Mouse (Mus musculus) adrenal gland, postnatal 14 days (tissue): Measurements from ENCODE around the gene Selenbp1. TPM values are rescaled to one million over a fixed set of nuclear protein-coding genes. Genes with fewer than 3 reads are reported as not detected.
"Not testable (repeated sequence)": the region's sequence is repeated elsewhere in the genome, so short reads cannot be mapped to it uniquely, and the experiment has no call there.

ENCODE experiments used
- DNase-seq: peaks from one replicate; pipeline ENCODE4 v3.0.0; 2021; ENCODE audit warnings: mixed read lengths
- long read RNA-seq, 2 experiments: library from polyadenylated mRNA; stranded (forward); transcript quantifications; one replicate each; pipeline ENCODE4 v2.0.0; 2021
- total RNA-seq: library from RNA; stranded (reverse); gene quantifications from 2 replicates; pipeline ENCODE4 v1.2.3, GENCODE M21; 2021

Gene Selenbp1
- 68.0 and 87.5 TPM in 2 replicates for total RNA-seq
- long read RNA-seq, experiment 1, transcript Selenbp1-201 (12 exons, 1,712 nt): major isoform, 109 of 143 reads
- long read RNA-seq, experiment 1, partial matches to known transcripts: 17 of 143 reads
- long read RNA-seq, experiment 1, other reads (novel, unspliced or antisense): 17 of 143 reads
- long read RNA-seq, experiment 2, transcript Selenbp1-201 (12 exons, 1,712 nt): major isoform, 102 of 137 reads
- long read RNA-seq, experiment 2, partial matches to known transcripts: 29 of 137 reads
- long read RNA-seq, experiment 2, other reads (novel, unspliced or antisense): 6 of 137 reads

DNA sequence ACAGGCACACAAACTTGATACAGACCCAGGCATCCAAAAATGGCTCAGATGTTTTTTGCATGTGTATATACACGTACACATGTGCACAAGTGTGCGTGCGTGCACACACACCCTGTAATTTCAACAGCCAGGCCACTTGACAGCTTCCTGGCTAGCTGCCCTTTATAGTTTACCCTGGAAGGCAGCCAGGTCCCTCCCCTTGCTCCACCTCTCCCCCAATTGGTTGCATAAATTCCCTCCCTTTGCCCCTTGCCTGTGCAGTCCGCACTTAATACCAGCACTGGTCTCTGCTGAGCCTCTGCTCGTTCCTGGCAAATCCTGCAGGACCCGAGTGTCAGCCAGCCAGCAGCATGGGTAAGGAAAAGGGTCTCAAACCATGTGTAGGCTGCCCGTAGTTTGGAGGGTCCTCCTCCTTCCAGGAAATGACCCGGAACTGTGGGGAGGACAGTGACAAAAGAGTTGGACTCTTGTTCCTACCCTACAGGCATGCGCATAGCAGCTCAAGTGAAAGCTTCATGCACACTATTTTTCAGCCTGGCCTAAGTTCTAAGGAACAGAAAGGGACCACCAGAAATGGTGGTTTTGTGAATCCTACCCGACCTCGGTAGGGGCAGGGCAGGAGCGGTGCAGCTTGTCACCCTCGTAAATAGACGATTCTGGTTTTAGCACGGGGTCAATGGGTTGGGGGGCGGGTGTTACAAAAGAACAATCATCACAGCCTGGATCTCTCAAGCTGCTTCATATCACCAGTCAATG, at the start of gene Selenbp1:
TSS of gene Selenbp1 (plus strand) at position 248 of the 756 bp plus-strand sequence.
- DNase-seq: peak; percentile 94

- peak; percentile 92 for DNase-seq
These were observed 46.3 kb upstream of the Selenbp1 start, which contains the start of gene Psmb4 for GRCm38 (mm10) chr3:94886316-94887224. Gene Psmb4, minus strand, starts transcription at chr3:94886961.

- DNase-seq: peak; percentile 63
These were observed 44.3 kb upstream of the Selenbp1 start for GRCm38 (mm10) chr3:94888595-94888994.

DNA sequence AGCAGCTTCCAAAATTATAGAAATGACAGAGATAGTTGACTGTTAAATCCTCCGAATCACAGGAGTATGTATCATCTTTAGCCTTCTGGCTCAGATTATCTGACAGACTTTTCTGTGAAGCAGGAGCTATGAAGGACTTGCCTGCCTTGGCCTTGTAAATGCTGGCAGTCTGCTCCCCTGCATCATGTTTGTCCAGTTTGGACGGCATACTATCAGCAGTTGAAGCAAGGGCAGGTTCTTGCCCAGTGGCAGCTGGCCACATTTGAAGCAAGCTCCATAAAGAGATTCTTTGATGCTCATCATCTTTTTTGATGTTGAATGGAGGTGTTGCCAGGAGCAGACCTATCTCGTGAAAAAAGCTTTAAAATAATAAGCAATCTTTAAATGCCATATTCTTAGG, 38.8 kb upstream of the Selenbp1 start:
- DNase-seq: peak; percentile 59

GRCm38 (mm10) chr3:94902747-94903146, 30.1 kb upstream of the Selenbp1 start:
- peak; percentile 72 for DNase-seq

- DNase-seq: not testable (repeated sequence)
These were observed 28.1 kb upstream of the Selenbp1 start for GRCm38 (mm10) chr3:94904759-94905158.

DNA sequence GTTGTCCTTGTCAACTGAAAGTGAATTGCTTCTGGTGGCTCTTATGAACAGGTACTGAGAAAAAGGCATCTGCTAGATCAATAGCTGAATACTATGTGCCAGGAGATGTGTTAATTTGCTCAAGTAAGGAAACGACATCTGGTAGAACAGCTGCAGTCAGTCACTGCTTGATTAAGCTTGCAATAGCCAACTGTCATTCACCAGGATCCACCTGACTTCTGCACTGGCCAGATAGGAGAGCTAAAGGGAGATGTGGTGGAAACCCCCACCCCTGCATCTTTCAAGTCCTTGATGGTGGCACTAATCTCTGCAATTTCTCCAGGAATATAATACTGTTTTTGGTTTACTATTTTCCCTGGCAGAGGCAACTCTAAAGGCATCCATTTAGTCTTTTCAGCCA, 26.4 kb upstream of the Selenbp1 start:
- no peak for DNase-seq

DNA sequence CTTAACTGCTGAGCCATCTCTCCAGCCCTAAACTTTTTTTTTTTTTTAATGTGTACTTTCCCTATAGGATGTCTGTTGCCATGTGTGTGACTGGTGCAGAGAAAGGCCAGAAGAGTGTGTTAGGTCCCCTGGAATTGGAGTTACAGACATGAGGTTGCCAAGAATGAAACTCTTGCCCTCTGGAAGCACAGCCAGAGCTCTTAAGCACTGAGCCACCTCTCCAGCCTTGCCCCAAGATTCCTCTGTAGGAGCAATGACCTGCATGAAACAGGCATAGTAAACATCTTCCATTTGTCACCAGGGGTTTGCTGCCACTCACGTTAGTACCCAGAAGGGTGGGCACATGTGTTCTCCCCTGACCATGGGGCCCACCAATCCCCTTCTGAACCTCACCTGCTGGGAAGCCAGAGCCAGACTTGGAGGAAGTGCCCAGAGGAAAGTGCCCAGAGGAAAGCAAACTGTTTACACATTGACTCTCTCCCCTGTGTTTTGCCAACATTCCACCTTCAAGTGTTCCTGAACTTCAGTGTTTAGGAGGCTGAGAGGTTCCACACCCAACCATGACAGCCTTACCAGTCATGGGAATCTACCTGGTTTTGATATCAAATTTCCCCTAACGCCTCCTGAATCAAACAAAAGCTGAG, 21.7 kb upstream of the Selenbp1 start:
- no peak for DNase-seq

GRCm38 (mm10) chr3:94913801-94914200, 19.1 kb upstream of the Selenbp1 start:
- peak; percentile 27 for DNase-seq

- no peak for DNase-seq
These were observed 16.7 kb upstream of the Selenbp1 start for GRCm38 (mm10) chr3:94915903-94916741.

- DNase-seq: no peak
These were observed 15.0 kb upstream of the Selenbp1 start for GRCm38 (mm10) chr3:94917816-94918361.

DNA sequence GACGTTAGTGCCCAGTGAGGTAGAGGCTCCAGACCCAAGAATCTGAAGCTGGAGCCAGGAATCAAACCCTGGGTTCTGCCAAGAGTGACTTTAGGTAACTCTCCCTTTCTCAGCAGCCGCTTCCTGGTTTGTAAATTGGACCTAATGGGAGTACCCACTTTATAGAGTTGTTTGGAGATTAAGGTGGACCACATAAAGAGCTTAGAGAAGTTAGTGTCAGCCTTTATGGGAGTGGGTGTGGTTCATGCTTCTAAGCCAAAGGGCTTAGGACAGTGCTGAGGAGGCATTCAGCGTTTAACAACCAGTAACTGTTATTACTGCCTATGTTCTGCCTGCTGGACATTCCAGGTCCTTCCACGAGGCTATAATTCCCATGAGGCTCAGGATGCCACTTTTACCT, 14.0 kb upstream of the Selenbp1 start:
- no peak for DNase-seq

- DNase-seq: peak; percentile 49
These were observed 11.8 kb upstream of the Selenbp1 start for GRCm38 (mm10) chr3:94921104-94921503.

GRCm38 (mm10) chr3:94922333-94922732, 10.5 kb upstream of the Selenbp1 start:
- DNase-seq: peak; percentile 23

GRCm38 (mm10) chr3:94924688-94925087, 8.2 kb upstream of the Selenbp1 start:
- DNase-seq: no peak

- DNase-seq: not testable (repeated sequence)
These were observed 6.5 kb upstream of the Selenbp1 start for GRCm38 (mm10) chr3:94926301-94926736.

DNA sequence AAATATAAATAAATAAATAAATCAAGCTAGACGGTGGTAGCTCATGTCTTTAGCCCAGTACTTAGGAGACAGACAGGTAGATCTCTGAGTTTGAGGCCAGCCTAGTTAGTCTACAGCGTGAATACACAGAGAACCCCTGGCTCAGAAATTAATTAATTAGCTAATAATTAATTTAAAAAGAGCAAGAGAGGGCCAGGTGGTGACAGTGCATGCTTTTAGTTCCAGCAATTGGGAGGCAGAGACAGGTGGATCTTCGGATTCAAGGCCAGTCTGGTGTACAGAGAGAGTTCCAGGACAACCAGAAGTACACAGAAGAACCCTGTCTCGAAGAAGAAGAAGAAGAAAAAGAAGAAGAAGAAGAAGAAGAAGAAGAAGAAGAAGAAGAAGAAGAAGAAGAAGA, 3.9 kb upstream of the Selenbp1 start:
- DNase-seq: not testable (repeated sequence)

DNA sequence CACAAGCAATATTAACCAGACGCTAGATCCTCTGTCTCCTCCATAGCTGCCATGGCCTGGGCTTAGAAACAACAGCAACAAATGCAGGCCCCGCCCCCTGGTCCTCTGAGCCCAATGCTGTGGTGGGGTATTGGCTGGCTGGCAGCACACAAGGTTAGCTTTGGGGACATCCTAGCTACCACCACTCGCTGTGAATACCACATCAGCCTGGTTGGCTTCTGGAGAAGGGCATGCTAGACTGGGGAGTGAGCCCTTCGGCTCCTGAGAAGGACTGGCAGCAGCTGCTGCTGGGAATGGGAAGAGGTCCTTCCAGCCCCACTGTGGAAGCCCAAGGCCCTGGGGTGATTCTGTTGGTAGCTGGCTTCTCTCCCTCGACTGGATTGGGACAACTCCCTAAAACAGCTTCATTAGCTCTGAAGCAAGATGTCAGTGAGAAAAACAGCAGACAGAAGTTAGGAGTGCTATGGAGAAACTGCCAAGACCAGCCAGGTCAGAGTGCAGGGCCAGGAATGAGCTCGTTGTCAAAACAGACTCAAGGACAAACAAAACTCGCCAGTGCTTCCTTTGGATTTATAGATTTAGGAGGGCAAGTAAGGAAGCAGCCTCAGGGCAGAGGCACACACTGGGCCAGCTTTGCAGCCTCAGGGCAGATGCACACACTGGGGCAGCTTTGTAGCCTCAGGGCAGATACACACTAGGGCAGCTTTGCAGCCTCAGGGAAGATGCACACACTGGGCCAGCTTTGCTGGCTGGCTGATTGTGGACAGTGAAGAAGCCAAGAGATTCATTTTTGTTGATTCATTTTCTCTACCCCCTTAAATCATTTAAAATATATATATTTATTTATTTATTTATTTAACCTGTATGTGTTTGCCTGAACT, 2.2 kb upstream of the Selenbp1 start:
- peak; percentile 62 for DNase-seq

DNA sequence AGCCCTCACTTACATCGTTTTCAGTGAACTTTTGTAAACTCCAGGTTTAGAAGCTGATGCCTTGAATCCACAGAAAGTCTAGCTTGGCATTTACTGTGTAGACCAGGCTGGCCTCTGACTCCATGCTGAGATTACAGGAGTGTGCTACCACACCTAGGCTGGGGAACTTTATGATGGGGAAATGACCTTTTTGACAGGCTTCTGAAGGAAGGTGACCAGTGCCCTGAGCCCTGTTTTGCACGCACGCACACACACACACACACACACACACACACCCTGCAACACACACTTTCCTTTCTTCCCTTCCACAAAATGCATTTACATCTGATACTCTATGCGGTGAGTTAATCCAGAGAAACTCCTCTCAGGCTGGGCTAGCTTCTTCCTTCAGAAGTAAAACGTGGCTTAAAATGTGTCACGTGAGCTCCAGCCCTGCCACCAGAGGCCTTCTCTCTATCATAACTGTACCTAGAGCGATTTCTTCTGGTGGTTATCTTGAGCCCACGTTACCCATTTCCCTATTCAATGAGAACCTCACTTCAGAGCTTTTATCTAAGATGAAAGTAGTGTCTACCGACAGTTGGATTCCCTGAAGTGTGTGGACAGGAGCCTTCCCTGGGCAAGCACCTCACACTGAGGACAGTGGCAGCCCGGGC, 1.3 kb upstream of the Selenbp1 start:
- not testable (repeated sequence) for DNase-seq
